Mouse (Mus musculus): ENCODE data around the gene Pola1. TPM values are rescaled to one million over a fixed set of nuclear protein-coding genes. Genes with fewer than 3 reads are reported as not detected.

Pola1 gene
- polyA plus RNA-seq, 1 experiment from 2014 or later = 28.4 TPM

DNA sequence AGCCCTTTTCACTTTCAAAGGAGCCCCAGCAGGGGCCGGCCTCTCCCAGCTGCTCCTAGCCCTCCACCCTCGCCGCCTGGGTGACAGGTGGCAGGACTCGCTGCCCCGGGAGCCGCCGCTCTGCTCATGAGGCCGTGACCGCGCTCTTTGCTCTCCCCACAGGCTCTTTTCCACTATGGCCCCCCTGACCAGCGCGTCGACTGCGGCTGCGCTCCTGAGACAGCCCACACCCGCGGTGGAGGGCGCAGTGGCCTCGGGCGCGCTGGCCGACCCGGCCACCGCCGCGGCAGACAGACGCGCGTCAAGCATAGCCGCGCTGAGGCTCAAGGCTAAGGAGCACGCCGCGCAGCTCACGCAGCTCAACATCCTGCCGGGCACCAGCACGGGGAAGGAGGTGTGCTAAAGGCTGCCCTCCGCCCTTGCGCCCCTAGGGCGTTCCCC lies 334.9 kb downstream of the Pola1 start:
- peak; percentile 47 for DNase-seq (ENCODE audit: low spot score)
- H3K4me3 ChIP-seq = peak overlapping the region; percentile 40
- peaks cover 100% of the 10 kb centered on the region for H3K27me3 ChIP-seq (replicated peaks; ENCODE audit: low read depth, poor library complexity, severe bottlenecking)
- H3K27ac ChIP-seq (replicated peaks) = no peak overlapping the region
- H3K9me3 ChIP-seq = no peaks in the 10 kb centered on the region
- WGBS = 13% methylated on average over 40 of the region's 40 CpGs
- peaks cover 14% of the 10 kb centered on the region for H3K4me1 ChIP-seq
- H3K36me3 ChIP-seq (replicated peaks) = no peaks in the 10 kb centered on the region

DNA sequence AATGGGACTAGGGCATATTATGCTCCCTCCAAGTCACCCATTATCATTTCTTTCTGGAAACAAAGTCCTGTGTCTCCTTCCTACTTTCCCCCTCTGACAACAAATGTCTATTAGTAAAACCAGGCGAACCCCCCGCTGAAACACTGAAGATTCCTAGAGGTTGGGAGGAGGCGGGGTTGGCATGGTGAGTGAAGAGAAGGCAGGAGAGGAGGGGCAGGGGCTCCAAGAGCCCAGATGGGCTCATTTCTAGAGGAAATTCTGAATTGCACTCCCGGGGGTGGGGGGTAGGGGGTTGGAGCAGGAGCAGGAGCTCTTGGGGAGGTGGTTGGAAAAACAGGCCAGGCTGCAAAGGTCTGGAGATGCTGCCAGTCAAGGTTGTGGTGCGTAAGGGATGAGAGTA lies 336.1 kb downstream of the Pola1 start:
- DNase-seq (ENCODE audit: low spot score) = peak; percentile 13

DNA sequence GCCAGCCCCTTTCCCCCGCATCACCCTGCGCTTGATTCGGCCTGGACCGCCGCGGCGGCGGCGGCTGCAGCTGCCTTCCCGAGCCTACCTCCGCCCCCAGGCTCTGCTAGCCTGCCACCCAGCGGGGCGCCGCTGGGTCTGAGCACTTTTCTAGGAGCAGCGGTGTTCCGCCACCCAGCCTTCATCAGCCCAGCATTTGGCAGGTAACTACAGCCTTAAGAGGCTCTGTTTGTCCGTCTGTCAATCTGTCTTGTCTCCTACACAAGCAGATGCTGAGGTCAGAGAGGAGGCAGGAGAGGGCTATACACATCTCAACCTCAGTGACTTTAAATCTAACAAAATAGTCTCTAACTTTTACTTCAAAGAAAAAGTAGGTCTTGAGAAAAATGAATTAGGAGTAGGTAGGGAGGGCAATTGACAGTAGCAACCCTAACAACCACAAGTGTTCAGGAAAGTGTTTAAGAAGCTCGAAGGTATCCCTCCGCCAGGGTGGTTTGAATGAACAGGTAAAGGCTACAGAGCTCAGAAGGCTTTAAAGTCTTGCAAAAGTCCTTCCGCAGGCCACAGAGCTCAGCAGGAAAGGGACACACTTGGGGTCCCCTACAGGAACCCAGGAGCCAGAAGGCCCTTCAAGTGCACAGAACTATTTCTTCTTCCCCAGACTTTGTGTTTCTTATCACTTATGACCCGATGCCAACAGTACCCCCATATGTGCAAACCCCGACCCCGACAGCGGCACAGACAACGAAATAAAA lies 337.0 kb downstream of the Pola1 start:
- peak; percentile 38 for DNase-seq (ENCODE audit: low spot score)
- Histone ChIP-seq H3K36me3 (replicated peaks) (no peaks in the 10 kb centered on the region), H3K27me3 (replicated peaks; ENCODE audit: low read depth, poor library complexity, severe bottlenecking) (peaks cover 100% of the 10 kb centered on the region), H3K4me3 (no peak overlapping the region), H3K4me1 (peaks cover 14% of the 10 kb centered on the region), H3K9me3 (no peaks in the 10 kb centered on the region), H3K27ac (replicated peaks) (no peak overlapping the region)
- WGBS = 13% methylated on average over 25 of the region's 25 CpGs

More for the DNA sequence above, 336.1 kb downstream of the Pola1 start:
- WGBS = 15% methylated on average over 5 of the region's 5 CpGs
- Histone ChIP-seq H3K4me3 (no peak overlapping the region), H3K27me3 (replicated peaks; ENCODE audit: low read depth, poor library complexity, severe bottlenecking) (peaks cover 100% of the 10 kb centered on the region), H3K9me3 (no peaks in the 10 kb centered on the region), H3K27ac (replicated peaks) (no peak overlapping the region), H3K4me1 (peaks cover 14% of the 10 kb centered on the region), H3K36me3 (replicated peaks) (no peaks in the 10 kb centered on the region)

DNA sequence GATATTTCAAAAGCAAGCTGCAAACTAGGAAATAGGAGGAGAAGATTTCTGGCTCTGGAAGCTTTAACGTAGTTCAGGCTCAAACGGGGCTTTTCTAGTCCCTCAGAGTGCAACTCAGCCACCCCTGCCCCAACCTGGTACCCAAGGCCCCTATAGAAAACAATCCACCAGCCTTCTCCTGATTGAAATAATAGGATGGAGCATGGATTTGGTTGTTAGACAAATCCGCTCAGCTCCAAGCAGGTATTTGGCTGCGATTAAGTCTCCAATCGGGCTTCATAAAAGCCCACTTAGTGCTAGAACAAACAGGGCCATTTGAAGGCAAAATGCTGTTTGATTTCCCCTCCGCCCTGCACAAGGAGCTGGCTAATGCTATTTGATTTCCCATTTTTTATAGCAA lies 339.9 kb downstream of the Pola1 start:
- no peaks in the 10 kb centered on the region for H3K36me3 ChIP-seq (replicated peaks)
- DNase-seq (ENCODE audit: low spot score) = peak; percentile 17
- no peak overlapping the region for H3K4me3 ChIP-seq
- peaks cover 100% of the 10 kb centered on the region for H3K27me3 ChIP-seq (replicated peaks; ENCODE audit: low read depth, poor library complexity, severe bottlenecking)
- 15% methylated on average over 6 of the region's 6 CpGs for WGBS
- no peak overlapping the region for H3K27ac ChIP-seq (replicated peaks)
- peaks cover 11% of the 10 kb centered on the region for H3K4me1 ChIP-seq
- no peaks in the 10 kb centered on the region for H3K9me3 ChIP-seq

DNA sequence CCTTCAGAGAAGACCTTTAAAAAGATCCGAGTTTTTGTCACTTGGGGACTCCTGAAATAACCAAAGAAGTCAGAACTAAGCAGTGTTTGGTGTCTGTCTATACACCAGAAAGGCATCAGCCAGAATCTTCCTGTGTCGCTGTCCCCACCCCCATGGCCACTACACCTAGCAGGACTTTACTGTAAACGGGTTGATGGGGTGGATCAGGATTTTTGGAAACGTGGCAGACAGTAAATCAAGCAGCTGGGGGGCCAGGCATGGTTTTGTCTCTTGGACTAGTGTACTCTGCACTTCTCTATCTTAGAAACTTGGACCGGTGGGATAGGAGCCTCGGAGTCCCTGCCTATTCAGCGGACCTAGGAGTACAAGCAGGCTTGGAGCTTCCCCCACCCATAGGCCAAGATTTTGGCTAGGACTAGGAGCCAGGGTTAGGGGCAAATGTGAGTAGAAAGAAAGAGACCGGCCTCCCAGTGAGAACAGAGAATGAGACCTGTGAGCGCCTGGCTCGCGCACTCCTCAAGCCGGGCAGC lies 342.0 kb downstream of the Pola1 start:
- Histone ChIP-seq H3K9me3 (no peaks in the 10 kb centered on the region), H3K4me3 (no peak overlapping the region), H3K36me3 (replicated peaks) (no peaks in the 10 kb centered on the region), H3K27me3 (replicated peaks; ENCODE audit: low read depth, poor library complexity, severe bottlenecking) (peaks cover 100% of the 10 kb centered on the region), H3K27ac (replicated peaks) (no peak overlapping the region), H3K4me1 (peaks cover 8% of the 10 kb centered on the region)
- peak; percentile 33 for DNase-seq (ENCODE audit: low spot score)
- WGBS = 11% methylated on average over 12 of the region's 12 CpGs

DNA sequence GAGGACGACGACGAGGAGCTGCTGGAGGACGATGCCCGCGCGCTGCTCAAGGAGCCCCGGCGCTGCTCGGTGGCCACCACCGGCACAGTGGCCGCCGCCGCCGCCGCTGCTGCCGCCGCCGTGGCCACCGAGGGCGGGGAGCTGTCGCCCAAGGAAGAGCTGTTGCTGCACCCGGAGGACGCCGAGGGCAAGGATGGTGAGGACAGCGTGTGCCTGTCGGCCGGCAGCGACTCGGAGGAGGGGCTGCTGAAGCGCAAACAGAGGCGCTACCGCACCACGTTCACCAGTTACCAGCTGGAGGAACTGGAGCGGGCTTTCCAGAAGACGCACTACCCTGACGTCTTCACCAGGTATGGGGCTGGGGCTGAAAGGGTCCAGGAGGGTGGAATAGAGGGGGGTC lies 342.9 kb downstream of the Pola1 start:
- WGBS = 15% methylated on average over 37 of the region's 37 CpGs
- no peaks in the 10 kb centered on the region for H3K9me3 ChIP-seq
- H3K27me3 ChIP-seq (replicated peaks; ENCODE audit: low read depth, poor library complexity, severe bottlenecking) = peaks cover 100% of the 10 kb centered on the region
- peaks cover 8% of the 10 kb centered on the region for H3K4me1 ChIP-seq
- peak overlapping the region; percentile 52 for H3K4me3 ChIP-seq
- no peak overlapping the region for H3K27ac ChIP-seq (replicated peaks)
- no peak for DNase-seq (ENCODE audit: low spot score)
- no peaks in the 10 kb centered on the region for H3K36me3 ChIP-seq (replicated peaks)

DNA sequence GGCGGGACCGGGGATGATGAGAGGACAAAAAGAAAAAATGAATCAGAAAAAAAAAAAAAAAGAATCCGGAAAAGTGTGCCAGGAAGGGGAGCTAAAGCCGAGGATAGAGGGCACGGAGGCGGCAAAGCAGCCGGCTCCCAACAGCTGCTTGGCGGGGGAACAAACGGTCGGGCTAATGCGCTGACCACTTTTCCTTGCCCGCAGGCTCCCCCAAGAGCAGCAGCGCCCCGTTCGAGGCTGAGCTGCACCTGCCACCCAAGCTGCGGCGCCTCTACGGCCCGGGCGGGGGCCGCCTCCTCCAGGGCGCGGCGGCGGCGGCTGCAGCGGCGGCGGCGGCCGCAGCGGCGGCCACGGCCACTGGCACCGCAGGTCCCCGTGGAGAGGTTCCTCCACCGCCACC lies 343.6 kb downstream of the Pola1 start:
- DNase-seq (ENCODE audit: low spot score) = peak; percentile 34
- Histone ChIP-seq H3K9me3 (no peaks in the 10 kb centered on the region), H3K4me1 (peaks cover 8% of the 10 kb centered on the region), H3K4me3 (peak overlapping the region; percentile 52), H3K27me3 (replicated peaks; ENCODE audit: low read depth, poor library complexity, severe bottlenecking) (peaks cover 98% of the 10 kb centered on the region), H3K36me3 (replicated peaks) (no peaks in the 10 kb centered on the region), H3K27ac (replicated peaks) (no peak overlapping the region)
- WGBS = 17% methylated on average over 37 of the region's 37 CpGs

DNA sequence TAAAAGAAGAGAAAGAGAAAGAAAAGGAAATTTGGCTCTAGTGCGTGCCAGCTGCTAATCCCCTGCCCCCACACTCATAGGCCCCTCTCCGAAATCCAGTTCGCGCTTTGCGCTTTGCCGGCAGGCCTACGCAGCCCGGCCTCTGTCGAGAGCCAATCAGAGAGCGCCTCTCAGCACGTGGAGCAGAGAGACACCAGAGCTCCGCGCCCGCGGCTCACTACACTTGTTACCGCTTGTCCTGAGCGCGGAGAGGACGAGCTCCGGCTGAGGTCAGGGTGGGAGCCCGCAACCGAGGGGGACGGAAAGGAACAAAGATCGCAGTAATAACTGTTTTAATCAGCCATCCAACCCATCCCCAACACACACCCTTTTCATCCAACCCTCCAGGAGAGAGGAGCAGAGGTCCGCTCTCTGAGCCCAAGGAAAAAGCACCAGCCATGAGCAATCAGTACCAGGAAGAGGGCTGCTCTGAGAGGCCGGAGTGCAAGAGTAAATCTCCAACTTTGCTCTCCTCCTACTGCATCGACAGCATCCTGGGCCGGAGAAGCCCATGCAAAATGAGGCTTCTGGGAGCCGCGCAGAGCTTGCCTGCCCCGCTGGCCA lies 345.6 kb downstream of the Pola1 start, which contains the start of gene Arx:
TSS of gene Arx (plus strand) at position 155 of the 603 bp plus-strand sequence.
- Histone ChIP-seq H3K27ac (replicated peaks) (no peak within 1 kb of the TSS), H3K4me1 (peaks cover 8% of the 10 kb centered on the region), H3K36me3 (replicated peaks) (no peaks in the 10 kb centered on the region), H3K27me3 (replicated peaks; ENCODE audit: low read depth, poor library complexity, severe bottlenecking) (peaks cover 98% of the 10 kb centered on the region), H3K9me3 (no peaks in the 10 kb centered on the region), H3K4me3 (peak within 1 kb of the TSS; percentile 31)
- WGBS = 20% methylated on average over 31 of the region's 31 CpGs
- peak; percentile 86 for DNase-seq (ENCODE audit: low spot score)

DNA sequence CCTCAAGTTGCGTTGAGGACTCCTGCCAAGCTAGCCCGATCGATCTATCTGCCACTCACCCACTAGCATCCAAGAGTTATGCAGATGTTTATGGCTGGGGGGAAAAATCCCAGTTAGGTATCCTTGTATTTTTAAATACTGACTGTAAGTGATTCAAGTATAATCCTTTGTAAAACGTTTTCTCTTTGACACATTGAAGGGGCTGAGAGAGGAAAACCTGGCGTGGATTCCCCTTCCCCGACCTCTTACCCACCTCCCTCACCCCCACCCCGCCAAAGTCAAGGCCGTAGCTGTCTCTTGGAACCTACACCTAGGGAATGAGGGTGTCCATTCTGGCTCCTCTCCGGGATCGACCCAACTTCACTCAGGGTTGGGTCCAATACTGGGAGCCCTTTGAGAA lies 346.9 kb downstream of the Pola1 start:
- peaks cover 8% of the 10 kb centered on the region for H3K4me1 ChIP-seq
- peaks cover 98% of the 10 kb centered on the region for H3K27me3 ChIP-seq (replicated peaks; ENCODE audit: low read depth, poor library complexity, severe bottlenecking)
- peak; percentile 21 for DNase-seq (ENCODE audit: low spot score)
- no peak overlapping the region for H3K4me3 ChIP-seq
- H3K36me3 ChIP-seq (replicated peaks) = no peaks in the 10 kb centered on the region
- H3K27ac ChIP-seq (replicated peaks) = no peak overlapping the region
- no peaks in the 10 kb centered on the region for H3K9me3 ChIP-seq
- WGBS = 20% methylated on average over 10 of the region's 10 CpGs

DNA sequence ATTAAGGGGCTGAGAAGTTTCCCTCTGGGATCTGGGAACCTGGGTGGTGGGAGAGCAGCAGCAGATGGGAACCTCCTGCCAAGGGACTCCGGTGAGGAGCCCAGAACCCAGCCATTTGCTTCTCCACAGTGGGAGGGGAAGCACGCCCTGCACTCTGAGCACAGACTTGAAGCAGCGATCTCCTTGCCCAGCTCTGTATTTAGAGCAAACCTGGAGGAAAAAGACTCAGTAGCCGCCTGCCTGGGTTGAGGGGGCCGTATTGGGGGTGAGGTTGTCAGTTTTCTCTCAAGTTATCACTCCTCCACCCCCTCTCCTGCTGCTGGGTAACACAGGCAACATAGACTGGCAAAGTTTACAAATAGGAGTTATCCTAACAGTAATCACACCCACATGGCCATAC lies 350.2 kb downstream of the Pola1 start:
- peak; percentile 27 for DNase-seq (ENCODE audit: low spot score)
- Histone ChIP-seq H3K4me1 (no peaks in the 10 kb centered on the region), H3K27me3 (replicated peaks; ENCODE audit: low read depth, poor library complexity, severe bottlenecking) (peaks cover 98% of the 10 kb centered on the region), H3K9me3 (no peaks in the 10 kb centered on the region), H3K27ac (replicated peaks) (no peak overlapping the region), H3K4me3 (peak overlapping the region; percentile 37), H3K36me3 (replicated peaks) (no peaks in the 10 kb centered on the region)
- WGBS = 17% methylated on average over 5 of the region's 5 CpGs

DNA sequence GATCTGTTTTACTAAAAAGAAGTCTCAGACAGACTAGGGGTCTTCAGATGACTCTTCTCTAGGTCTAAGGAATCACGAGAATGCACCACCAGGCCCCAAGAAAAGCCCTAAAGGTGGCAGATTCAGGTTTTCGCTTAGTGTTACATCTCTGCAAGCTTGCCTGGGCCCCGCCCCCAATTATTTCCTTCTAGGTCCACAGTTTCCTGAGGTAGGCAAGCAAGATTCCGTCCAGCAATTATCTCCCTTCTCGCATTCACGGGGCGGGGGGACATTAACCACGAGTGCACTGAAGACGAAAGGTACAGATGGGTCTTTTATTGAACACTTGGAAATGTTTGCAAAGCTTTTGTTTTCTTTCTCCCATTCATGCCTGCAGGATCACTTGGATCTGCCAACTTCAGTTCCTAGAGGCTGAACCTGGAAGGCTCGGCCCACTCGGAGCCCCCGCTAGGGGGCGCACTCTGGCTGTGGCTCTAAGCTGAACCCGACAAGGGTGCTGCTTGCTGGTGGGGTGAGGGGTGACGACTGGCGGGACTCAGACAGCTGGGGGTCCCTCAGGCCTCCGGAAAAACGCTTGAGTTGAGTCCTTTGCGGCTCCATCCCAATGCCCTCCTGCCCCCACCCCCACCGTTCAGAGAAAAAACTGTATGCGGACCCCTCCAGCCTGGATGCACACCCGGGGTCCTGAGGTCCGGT lies 350.8 kb downstream of the Pola1 start:
- Histone ChIP-seq H3K27me3 (replicated peaks; ENCODE audit: low read depth, poor library complexity, severe bottlenecking) (peaks cover 98% of the 10 kb centered on the region), H3K36me3 (replicated peaks) (no peaks in the 10 kb centered on the region), H3K4me3 (peak overlapping the region; percentile 37), H3K27ac (replicated peaks) (no peak overlapping the region), H3K9me3 (no peaks in the 10 kb centered on the region), H3K4me1 (no peaks in the 10 kb centered on the region)
- WGBS = 14% methylated on average over 23 of the region's 23 CpGs
- peak; percentile 79 for DNase-seq (ENCODE audit: low spot score)

DNA sequence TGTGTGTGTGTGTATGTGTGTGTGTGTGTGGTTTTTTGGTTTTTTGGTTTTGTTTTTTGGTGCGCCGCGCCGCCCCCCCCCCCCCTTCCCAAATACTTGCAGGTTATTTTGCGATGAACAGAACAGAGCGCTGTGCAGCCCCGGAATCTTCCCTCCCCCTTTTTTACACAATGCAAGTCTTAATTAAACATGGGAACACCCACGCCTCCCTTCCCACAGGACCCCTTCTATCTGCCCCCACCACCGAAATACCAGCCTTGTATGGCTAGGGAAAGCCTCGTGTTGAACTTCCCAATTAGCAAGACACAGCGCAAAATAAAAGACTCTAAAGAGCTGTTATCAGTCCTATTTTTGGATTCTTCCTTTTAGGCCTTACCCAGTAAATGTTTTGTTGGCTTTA lies 352.0 kb downstream of the Pola1 start:
- Histone ChIP-seq H3K27ac (replicated peaks) (no peak overlapping the region), H3K27me3 (replicated peaks; ENCODE audit: low read depth, poor library complexity, severe bottlenecking) (peaks cover 93% of the 10 kb centered on the region), H3K36me3 (replicated peaks) (no peaks in the 10 kb centered on the region), H3K4me1 (no peaks in the 10 kb centered on the region), H3K4me3 (no peak overlapping the region), H3K9me3 (no peaks in the 10 kb centered on the region)
- 42% methylated on average over 11 of the region's 11 CpGs for WGBS
- DNase-seq (ENCODE audit: low spot score) = no peak
